Mouse (Mus musculus): ENCODE measurements around the gene Fgf18. TPM values are rescaled to one million over a fixed set of nuclear protein-coding genes. Genes with fewer than 3 reads are reported as not detected.

Gene Fgf18
- total RNA-seq, 2 experiments from 2014 or later, result 11.1 to 14.1 TPM

DNA sequence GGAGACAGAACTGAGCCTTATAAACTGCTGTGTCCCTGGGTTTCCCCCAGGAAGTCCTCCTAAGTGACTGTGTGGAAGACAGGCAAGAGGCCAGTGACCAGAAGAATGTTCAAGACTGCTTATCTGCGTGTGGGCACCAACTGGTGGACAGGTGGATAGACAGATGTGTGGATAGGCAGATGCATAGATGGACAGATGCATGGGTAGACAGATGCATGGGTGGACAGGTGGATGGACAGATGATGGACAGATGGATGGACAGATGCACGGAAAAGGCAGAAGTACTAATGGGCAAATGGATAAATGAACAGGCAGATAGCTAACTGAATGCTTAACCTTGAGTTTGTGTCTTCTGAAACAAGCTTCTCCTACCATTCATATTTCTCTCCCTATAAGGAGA lies 37.1 kb downstream of the Fgf18 start:
- DNase-seq, result no peak

GRCm38 (mm10) chr11:33107540-33107939 lies 39.7 kb downstream of the Fgf18 start:
- DNase-seq, result no peak

GRCm38 (mm10) chr11:33104911-33105316 lies 42.3 kb downstream of the Fgf18 start:
- DNase-seq, result peak; percentile 41

GRCm38 (mm10) chr11:33103291-33103943 lies 43.8 kb downstream of the Fgf18 start:
- DNase-seq, result no peak

GRCm38 (mm10) chr11:33100027-33100507 lies 47.1 kb downstream of the Fgf18 start:
- peak; percentile 49 for DNase-seq

- DNase-seq, result no peak
Measured at GRCm38 (mm10) chr11:33099425-33099824, 47.8 kb downstream of the Fgf18 start.

- peak; percentile 66 for DNase-seq
Measured at GRCm38 (mm10) chr11:33098446-33098845, 48.8 kb downstream of the Fgf18 start.

DNA sequence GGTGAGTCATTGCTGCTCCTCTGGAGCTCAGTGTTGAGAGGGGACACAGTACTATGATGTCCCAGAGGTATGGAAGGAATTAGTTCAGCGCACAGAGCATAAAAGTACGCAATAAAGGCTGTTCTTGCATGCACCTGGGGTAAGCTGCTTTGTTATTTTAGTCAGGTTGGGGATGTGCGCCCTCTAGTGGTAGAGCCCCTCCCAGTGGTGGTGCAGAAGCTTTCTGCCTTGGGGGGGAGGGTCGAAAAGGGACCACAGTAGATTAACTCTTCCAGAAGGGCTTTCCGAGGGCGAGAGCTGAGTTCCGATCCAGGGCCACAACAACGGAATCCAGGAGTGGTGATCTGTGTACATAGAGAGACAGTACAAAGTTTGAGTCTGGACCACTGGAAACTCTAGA lies 49.3 kb downstream of the Fgf18 start:
- DNase-seq, result peak; percentile 74

DNA sequence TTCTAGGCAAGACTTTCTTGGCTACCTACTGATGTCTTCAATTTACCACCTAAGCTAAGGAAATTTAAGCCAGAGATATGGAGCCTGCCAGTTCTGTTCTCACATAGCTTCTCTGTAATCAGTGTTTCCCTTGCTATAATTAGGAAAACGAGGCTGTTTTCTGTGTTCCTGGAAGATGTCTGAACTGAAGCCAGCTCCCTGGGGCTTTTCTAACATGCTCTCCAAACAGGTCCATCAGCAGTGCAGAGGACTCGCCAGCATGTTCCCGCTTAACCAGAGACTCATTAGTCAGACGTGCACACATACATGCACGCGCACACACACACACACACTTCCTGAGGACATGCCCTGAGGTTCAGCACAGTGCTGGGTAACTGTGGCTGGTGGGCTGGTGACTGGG lies 57.3 kb downstream of the Fgf18 start:
- no peak for DNase-seq

GRCm38 (mm10) chr11:33088181-33088580 lies 59.0 kb downstream of the Fgf18 start:
- DNase-seq, result no peak

DNA sequence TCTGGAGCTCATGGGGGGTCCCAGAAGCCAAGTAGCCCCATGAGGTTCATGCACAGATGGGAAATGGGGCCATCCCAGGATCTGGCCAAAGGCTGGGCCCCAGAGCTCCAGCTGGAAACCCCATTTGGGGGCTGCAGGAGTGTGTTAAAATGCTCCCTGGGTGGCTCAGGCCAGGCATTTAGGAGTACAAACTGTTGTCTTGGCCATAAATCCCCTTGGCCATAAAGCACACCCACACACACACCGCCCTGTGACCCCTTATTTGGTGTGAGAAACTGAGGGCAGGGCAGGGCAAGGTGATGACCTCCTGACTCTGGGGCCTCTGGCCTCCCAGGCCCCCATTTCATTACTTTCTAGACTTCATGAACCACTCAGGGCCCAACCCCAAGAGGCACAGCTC lies 61.2 kb downstream of the Fgf18 start:
- no peak for DNase-seq

DNA sequence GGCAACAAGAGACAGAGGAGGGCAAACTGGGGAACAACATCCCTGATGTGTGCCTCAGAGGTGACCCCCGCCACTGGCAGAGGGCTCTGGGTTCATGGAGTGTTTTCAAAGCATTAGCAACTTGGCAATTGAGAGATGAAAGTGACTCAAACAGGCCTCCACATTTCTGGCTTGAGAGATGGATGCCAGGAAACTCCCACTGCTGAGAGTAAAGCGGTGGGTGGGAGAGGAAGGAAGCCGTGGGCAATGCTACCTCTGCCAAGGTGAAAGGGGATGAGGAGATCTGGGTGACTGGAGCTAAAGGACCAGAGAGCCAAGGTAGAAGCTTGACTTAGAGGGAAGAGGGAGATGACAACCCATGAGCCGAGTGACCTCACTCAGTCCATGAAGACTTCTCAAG lies 61.7 kb downstream of the Fgf18 start:
- DNase-seq, result no peak

- no peak for DNase-seq
Measured at GRCm38 (mm10) chr11:33085054-33085453, 62.1 kb downstream of the Fgf18 start.

DNA sequence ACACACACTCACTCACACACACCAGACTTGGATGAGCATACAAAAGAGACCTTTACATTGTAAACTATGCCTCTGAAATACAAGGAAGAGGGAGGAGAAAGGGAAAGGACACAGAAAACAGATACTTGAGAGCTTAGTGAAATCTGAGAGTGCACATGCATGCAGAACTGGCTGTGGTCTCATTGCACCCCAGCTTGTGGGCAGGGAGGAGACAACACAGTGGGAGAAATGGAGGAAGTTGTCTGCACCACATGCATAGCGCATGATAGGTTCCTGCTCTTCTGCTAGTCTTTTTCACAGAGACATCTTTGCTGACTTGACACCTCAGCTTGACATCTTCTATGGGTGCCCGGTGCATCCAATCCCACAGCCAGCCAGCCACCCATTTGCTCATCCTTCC lies 63.2 kb downstream of the Fgf18 start:
- DNase-seq, result no peak

- no peak for DNase-seq
Measured at GRCm38 (mm10) chr11:33081175-33081574, 66.0 kb downstream of the Fgf18 start.

DNA sequence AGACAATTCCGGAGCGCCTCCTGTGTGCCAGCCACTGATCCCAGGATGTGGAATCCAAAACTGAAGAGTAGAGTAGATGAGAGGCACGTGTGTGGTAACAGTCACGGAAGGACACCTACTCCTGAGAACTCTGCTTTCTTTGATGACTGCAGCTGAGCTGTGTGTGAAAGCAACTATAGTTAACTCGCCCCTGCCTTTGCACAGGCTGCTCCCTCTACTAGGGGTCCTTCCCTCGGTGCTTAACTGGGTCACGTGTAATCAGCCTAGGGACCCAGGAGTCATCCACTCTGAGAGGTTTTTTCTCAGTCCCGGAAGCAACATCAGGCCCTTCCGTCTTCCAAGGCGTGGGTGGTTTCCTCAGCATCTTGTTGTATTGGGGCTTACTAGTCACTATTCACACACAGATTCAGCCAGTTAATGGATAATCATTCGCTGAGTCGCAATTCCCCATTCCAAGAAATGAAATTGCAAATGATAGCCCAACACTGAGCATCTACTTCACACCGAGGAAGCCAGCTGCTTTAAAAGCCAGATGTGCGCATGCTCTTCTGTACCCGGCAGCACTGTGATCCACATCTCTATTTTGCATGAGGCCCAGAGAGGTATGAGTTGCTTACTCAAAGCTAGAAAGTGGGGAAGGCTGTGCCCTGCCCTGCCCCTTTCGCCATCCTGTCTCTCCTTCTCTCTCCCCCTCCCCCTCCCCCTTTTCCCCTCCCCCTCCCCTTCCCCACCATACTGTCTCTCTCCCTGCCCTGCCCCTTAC lies 67.0 kb downstream of the Fgf18 start:
- no peak for DNase-seq

DNA sequence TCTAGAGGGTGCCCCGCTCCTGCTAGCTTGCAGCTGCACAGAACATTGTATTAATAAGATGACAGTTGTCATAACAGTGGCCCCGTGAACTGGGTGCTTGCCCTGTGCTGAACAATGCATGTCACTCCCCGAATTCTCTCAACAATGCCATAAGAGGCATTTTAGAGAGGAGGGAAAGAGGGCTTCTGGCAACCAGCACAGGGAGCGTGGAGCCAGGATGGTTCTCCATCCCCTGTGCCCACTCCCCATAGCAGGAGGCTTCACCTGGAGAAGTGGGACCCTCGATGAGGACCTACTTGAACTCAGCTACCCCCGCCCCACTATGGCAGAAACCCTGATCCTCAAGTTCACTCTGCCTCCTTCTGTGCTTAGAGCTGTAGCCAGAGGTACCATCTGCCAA lies 67.8 kb downstream of the Fgf18 start:
- DNase-seq, result no peak

DNA sequence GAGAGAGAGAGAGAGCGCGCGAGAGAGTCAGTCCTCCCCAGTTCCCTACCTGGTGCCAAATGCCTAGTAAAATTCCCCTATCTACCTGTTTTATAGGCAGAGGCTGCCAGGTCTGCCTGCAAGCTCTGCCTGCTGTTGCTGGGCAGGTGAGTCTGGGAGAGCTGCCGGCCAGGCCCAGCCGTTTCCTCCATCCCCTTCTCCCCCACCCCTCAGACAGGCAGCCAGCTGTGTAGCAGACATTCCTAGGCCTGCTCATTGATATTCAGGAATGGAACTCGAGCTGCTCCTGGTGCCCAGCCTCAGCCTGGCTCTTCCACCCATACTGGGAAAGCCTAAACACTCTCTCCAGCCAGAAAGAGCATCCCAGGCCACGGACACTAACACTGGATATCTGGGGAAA lies 69.2 kb downstream of the Fgf18 start:
- DNase-seq, result no peak

DNA sequence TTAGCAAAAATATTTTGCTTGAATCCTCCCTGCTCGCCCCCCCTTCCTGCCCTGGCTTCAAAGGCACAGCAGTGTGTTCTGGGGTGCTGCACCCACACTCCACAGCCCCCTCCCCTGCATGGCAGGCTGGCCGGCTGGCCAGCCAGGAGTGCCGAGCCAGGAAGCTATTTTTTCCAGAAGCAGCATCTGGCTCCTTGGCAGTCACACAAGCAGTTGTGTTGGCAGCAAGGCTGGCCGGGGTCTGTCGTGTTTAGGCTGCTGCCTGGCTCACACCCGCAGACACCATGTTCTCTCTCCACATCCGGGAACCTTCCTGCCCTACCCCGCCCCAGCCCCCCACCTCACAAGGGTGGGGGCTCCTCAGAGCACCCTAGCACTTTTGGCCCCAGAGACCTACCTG lies 71.9 kb downstream of the Fgf18 start:
- peak; percentile 47 for DNase-seq

DNA sequence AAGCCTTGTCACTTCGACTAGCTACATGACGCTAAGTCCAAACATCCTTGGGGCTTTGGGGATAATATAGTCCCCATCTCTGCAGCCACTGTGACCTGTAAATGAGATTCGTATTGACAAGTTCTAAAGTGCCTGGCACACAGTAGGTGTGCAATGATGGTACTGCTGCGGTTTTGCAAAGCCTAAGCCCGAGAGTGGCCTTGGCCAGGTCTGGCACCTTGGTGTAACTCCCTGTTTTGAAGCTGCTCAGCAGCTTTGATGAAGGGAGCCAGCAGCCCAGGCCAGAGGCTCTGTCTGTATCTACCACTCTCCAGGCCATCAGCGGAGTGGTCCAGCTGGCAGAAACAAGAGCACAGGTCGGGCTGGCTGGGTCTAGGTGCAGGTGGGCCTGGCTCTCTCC lies 72.7 kb downstream of the Fgf18 start:
- no peak for DNase-seq

- DNase-seq, result no peak
Measured at GRCm38 (mm10) chr11:33071358-33071922, 75.8 kb downstream of the Fgf18 start.

DNA sequence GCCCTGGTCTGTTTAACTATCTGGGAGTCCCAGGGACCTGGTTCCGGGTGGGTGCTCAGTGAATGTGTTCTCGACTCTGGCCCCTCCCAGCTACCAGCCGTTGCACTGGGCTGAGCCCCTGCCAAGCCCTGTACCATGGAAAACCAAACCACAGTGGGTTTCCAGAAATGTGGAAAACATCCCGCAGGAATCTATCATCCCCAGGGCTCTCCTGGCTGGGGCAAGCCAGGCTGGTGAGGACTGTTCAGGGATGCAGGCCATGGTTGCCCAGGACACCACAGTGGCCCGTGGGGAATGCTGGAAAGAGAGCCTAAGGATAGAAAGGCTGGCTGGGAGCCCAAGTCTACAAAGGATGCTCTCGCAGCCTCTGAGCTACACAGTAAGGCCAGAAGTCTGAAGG lies 76.7 kb downstream of the Fgf18 start:
- DNase-seq, result no peak
